Mouse (Mus musculus) stomach, embryonic 16.5 days (tissue): ENCODE data around the gene Dhx58. TPM values are rescaled to one million over a fixed set of nuclear protein-coding genes. Genes with fewer than 3 reads are reported as not detected.

ENCODE experiments used
- ATAC-seq: fragments of 200-750 bp; cut with Nextera tagmentation; 2 replicates; pipeline ENCODE4 v1.8.0; 2017; ENCODE audit warnings: moderate number of reproducible peaks, moderate TSS enrichment; ENCODE audit not compliant: insufficient read depth, low FRiP score
- H3K27ac ChIP-seq: fragments of 300-500 bp; sonication (generic); 2 replicates; pipeline ENCODE4 v1.5.1; 2014; ENCODE audit warnings: low read length
- H3K27me3 ChIP-seq: fragments of 300-500 bp; sonication (generic); 2 replicates; pipeline ENCODE4 v1.6.1; 2014; ENCODE audit warnings: low read length, control low read depth, mixed read lengths; ENCODE audit not compliant: control insufficient read depth, insufficient read depth
- H3K36me3 ChIP-seq: fragments of 300-500 bp; sonication (generic); 2 replicates; pipeline ENCODE4 v1.6.1; 2014; ENCODE audit warnings: low read length; ENCODE audit not compliant: control insufficient read depth, insufficient read depth
- H3K4me1 ChIP-seq: fragments of 300-500 bp; sonication (generic); 2 replicates; pipeline ENCODE4 v1.6.1; 2014; ENCODE audit warnings: low read length, control low read depth, mixed read lengths; ENCODE audit not compliant: control insufficient read depth, insufficient read depth
- H3K4me2 ChIP-seq: fragments of 300-500 bp; sonication (generic); 2 replicates; pipeline ENCODE4 v1.6.1; 2014; ENCODE audit warnings: low read depth, low read length, mixed read lengths
- H3K4me3 ChIP-seq: fragments of 300-500 bp; sonication (generic); replicated peaks from 2 replicates; pipeline ENCODE4 v1.5.1; 2014; ENCODE audit warnings: mild to moderate bottlenecking, low read length
- H3K9ac ChIP-seq: fragments of 300-500 bp; sonication (generic); 2 replicates; pipeline ENCODE4 v1.6.1; 2014; ENCODE audit warnings: low read length
- H3K9me3 ChIP-seq: fragments of 300-500 bp; sonication (generic); replicated peaks from 2 replicates; pipeline ENCODE4 v1.6.1; 2016; ENCODE audit warnings: low read length, control low read depth; ENCODE audit not compliant: control insufficient read depth
- WGBS: fragments of 180-500 bp; shearing (Covaris S2); extraction: QIAGEN DNeasy Blood & Tissue Kit; methylation state at CpG from one replicate; pipeline ENCODE4 v1.1.7; 2014; 5-methylcytosine and 5-hydroxymethylcytosine counted together
- polyA plus RNA-seq: library from polyadenylated mRNA; unstranded; fragments of >200 nt; fragmentation: Nextera tagmentation; extraction: Ambion mirVana; gene quantifications from 2 replicates; pipeline ENCODE4 v1.2.1, GENCODE M21; 2015

Gene Dhx58
- 2.8 and 3.6 TPM in 2 replicates for polyA plus RNA-seq

GRCm38 (mm10) chr11:100703851-100704531 lies at the start of gene Dhx58:
TSS of gene Dhx58 (minus strand) at chr11:100704271.
- H3K27me3 ChIP-seq: no peaks in the 10 kb centered on the region
- ATAC-seq: 0 out of 2 replicates have a peak, but pooled peaks have one; percentile 11
- peak within 1 kb of the TSS; percentile 8; the same call in 1 of the 2 replicates for H3K4me2 ChIP-seq
- H3K27ac ChIP-seq: no peak within 1 kb of the TSS
- no peaks in the 10 kb centered on the region for H3K9me3 ChIP-seq
- no peak within 1 kb of the TSS; the same call in 1 of the 2 replicates for H3K4me3 ChIP-seq
- H3K4me1 ChIP-seq: peaks cover 6% of the 10 kb centered on the region; the same call in 1 of the 2 replicates
- H3K36me3 ChIP-seq: peaks cover 12% of the 10 kb centered on the region; the same call in 1 of the 2 replicates
- whole genome bisulfite sequencing: 67% methylated on average over 7 of the region's 7 CpGs
- H3K9ac ChIP-seq: 0 out of 2 replicates have a peak within 1 kb of the TSS, but pooled peaks have one; percentile 13

- 27% methylated on average over 10 of the region's 10 CpGs for WGBS
- Histone ChIP-seq H3K27ac (no peak overlapping the region), H3K4me2 (no peak overlapping the region), H3K4me1 (no peaks in the 10 kb centered on the region), H3K9me3 (no peaks in the 10 kb centered on the region), H3K4me3 (no peak overlapping the region), H3K27me3 (peaks cover 7% of the 10 kb centered on the region), H3K36me3 (no peaks in the 10 kb centered on the region), H3K9ac (no peak overlapping the region)
- no peak for ATAC-seq
Observed at GRCm38 (mm10) chr11:100752294-100752693, 48.2 kb upstream of the Dhx58 start.

GRCm38 (mm10) chr11:100750127-100750526 lies 46.1 kb upstream of the Dhx58 start:
- 84% methylated on average over 16 of the region's 16 CpGs for WGBS
- H3K4me2 ChIP-seq: no peak overlapping the region

GRCm38 (mm10) chr11:100749469-100749868 lies 45.4 kb upstream of the Dhx58 start:
- Histone ChIP-seq H3K27ac (no peak overlapping the region), H3K27me3 (peaks cover 7% of the 10 kb centered on the region), H3K9me3 (no peaks in the 10 kb centered on the region), H3K9ac (no peak overlapping the region), H3K36me3 (no peaks in the 10 kb centered on the region), H3K4me1 (no peaks in the 10 kb centered on the region), H3K4me3 (no peak overlapping the region), H3K4me2 (no peak overlapping the region)
- ATAC-seq: no peak
- WGBS: 31% methylated on average over 25 of the region's 25 CpGs

More at GRCm38 (mm10) chr11:100750127-100750526, 46.1 kb upstream of the Dhx58 start:
- ATAC-seq: no peak
- no peak overlapping the region for H3K4me3 ChIP-seq
- H3K9me3 ChIP-seq: no peaks in the 10 kb centered on the region
- H3K9ac ChIP-seq: no peak overlapping the region
- H3K4me1 ChIP-seq: no peaks in the 10 kb centered on the region
- no peak overlapping the region for H3K27ac ChIP-seq
- H3K27me3 ChIP-seq: peaks cover 7% of the 10 kb centered on the region
- H3K36me3 ChIP-seq: no peaks in the 10 kb centered on the region

- Histone ChIP-seq H3K4me1 (no peaks in the 10 kb centered on the region), H3K4me3 (no peak overlapping the region), H3K9me3 (no peaks in the 10 kb centered on the region), H3K9ac (no peak overlapping the region), H3K4me2 (no peak overlapping the region), H3K27ac (no peak overlapping the region), H3K36me3 (no peaks in the 10 kb centered on the region), H3K27me3 (peaks cover 7% of the 10 kb centered on the region)
- no peak for ATAC-seq
- 63% methylated on average over 4 of the region's 4 CpGs for WGBS
Observed at GRCm38 (mm10) chr11:100748620-100749019, 44.5 kb upstream of the Dhx58 start.

- no peaks in the 10 kb centered on the region for H3K36me3 ChIP-seq
- peaks cover 7% of the 10 kb centered on the region for H3K27me3 ChIP-seq
- H3K9me3 ChIP-seq: no peaks in the 10 kb centered on the region
- H3K4me1 ChIP-seq: no peaks in the 10 kb centered on the region
- H3K9ac ChIP-seq: no peak overlapping the region
- no peak overlapping the region for H3K4me3 ChIP-seq
- 51% methylated on average over 5 of the region's 5 CpGs for WGBS
- no peak overlapping the region for H3K27ac ChIP-seq
- ATAC-seq: no peak
- H3K4me2 ChIP-seq: no peak overlapping the region
Observed at GRCm38 (mm10) chr11:100747114-100747513, 43.0 kb upstream of the Dhx58 start.

- Histone ChIP-seq H3K36me3 (no peaks in the 10 kb centered on the region), H3K4me3 (no peak overlapping the region), H3K27me3 (peaks cover 7% of the 10 kb centered on the region), H3K27ac (no peak overlapping the region), H3K9ac (no peak overlapping the region), H3K9me3 (no peaks in the 10 kb centered on the region), H3K4me2 (no peak overlapping the region), H3K4me1 (no peaks in the 10 kb centered on the region)
- ATAC-seq: no peak
- WGBS: 79% methylated on average over 10 of the region's 10 CpGs
Observed at GRCm38 (mm10) chr11:100746546-100746945, 42.5 kb upstream of the Dhx58 start.

GRCm38 (mm10) chr11:100745085-100745484 lies 41.0 kb upstream of the Dhx58 start:
- no peak overlapping the region for H3K9ac ChIP-seq
- H3K27me3 ChIP-seq: peaks cover 7% of the 10 kb centered on the region
- no peaks in the 10 kb centered on the region for H3K36me3 ChIP-seq
- no peak overlapping the region for H3K27ac ChIP-seq
- no peaks in the 10 kb centered on the region for H3K4me1 ChIP-seq
- no peak for ATAC-seq
- H3K4me3 ChIP-seq: no peak overlapping the region
- H3K9me3 ChIP-seq: no peaks in the 10 kb centered on the region
- 12% methylated on average over 6 of the region's 6 CpGs for WGBS
- H3K4me2 ChIP-seq: no peak overlapping the region

GRCm38 (mm10) chr11:100741348-100741747 lies 37.3 kb upstream of the Dhx58 start:
- no peak for ATAC-seq
- Histone ChIP-seq H3K27me3 (no peaks in the 10 kb centered on the region), H3K9me3 (no peaks in the 10 kb centered on the region), H3K27ac (no peak overlapping the region), H3K36me3 (no peaks in the 10 kb centered on the region), H3K9ac (no peak overlapping the region), H3K4me2 (no peak overlapping the region), H3K4me3 (no peak overlapping the region), H3K4me1 (peaks cover 13% of the 10 kb centered on the region)
- WGBS: 70% methylated on average over 6 of the region's 6 CpGs
